ENCODE assay signal across 25 mouse cellular contexts in the genomic region with DNA sequence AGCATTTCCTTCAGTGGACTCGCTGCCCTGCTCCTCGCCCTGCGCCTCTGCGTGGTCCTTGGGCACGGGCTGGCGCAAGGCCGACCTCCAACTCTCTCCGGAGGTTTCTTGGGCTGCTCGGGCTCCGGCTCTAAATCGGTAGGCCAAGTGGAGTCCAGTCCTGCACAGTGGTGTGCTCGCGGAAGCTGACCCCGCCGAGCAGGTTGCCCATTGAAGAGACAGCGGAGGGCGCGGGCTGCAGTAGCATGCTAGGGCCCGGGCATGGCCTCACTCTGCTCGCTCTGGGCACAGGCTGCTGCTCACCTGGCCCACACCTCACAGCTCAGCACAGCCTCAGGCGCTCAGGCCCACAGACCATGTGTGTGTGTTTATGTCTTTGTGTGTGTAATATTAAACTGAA. TPM values are rescaled to one million over a fixed set of nuclear protein-coding genes. Genes with fewer than 3 reads are reported as not detected.
DNase-seq lines count a peak whose midpoint lies in the region; ATAC-seq lines count a peak whose summit lies in the region.
"Had no signal": no experiment of that assay in that cellular context is flagged by ENCODE, and none has a peak within 500 bp of the region (broad histone marks: within the 10 kb centered on the region; RNA-seq: fewer than 3 reads in every experiment).

No protein-coding gene starts in this region.

- H3K27me3 ChIP-seq in kidney, embryonic 15.5 days, result no peaks in the 10 kb centered on the region
- H3K27me3 ChIP-seq: CH12.LX; lung, embryonic 15.5 days; Patski had no signal

- no peak for ATAC-seq in cerebellum, adult (ENCODE audit: insufficient number of reproducible peaks, low FRiP score, low TSS enrichment)
- no peak for ATAC-seq in kidney, embryonic 15.5 days (replicated peaks; ENCODE audit: low FRiP score)
- ATAC-seq: intestine, postnatal 0 days; Patski had no signal

- no peak overlapping the region for H3K4me3 ChIP-seq in kidney, embryonic 15.5 days (replicated peaks)
- H3K4me3 ChIP-seq: heart, adult 2 months; layer of hippocampus, adult 2 months; left cerebral cortex, adult 2 months; lung, embryonic 15.5 days had no signal

- no peaks in the 10 kb centered on the region for H3K4me1 ChIP-seq in kidney, embryonic 15.5 days
- H3K4me1 ChIP-seq: lung, embryonic 15.5 days had no signal

- H3K9ac ChIP-seq in kidney, embryonic 15.5 days, result no peak overlapping the region
- H3K9ac ChIP-seq: hindbrain, embryonic 14.5 days; lung, embryonic 15.5 days had no signal

- 91% methylated on average over 21 of the region's 21 CpGs for WGBS in kidney, embryonic 15.5 days

- H3K27ac ChIP-seq in kidney, embryonic 15.5 days, result no peak overlapping the region
- H3K27ac ChIP-seq: heart, adult 2 months; hindbrain, embryonic 14.5 days; kidney, postnatal 0 days; layer of hippocampus, adult 2 months; left cerebral cortex, adult 2 months; lung, embryonic 15.5 days had no signal

- no peaks in the 10 kb centered on the region for H3K9me3 ChIP-seq in kidney, embryonic 15.5 days (replicated peaks)
- H3K9me3 ChIP-seq: lung, embryonic 15.5 days had no signal

- no peaks in the 10 kb centered on the region for H3K36me3 ChIP-seq in kidney, embryonic 15.5 days
- H3K36me3 ChIP-seq: lung, embryonic 15.5 days had no signal

- no peak overlapping the region for H3K4me2 ChIP-seq in kidney, embryonic 15.5 days
- H3K4me2 ChIP-seq: hindbrain, embryonic 14.5 days; lung, embryonic 15.5 days had no signal

- peak; percentile 1 to 3 for DNase-seq in cerebellum, postnatal 25 days
- peak; percentile 7 for DNase-seq in kidney, postnatal 10 days
- DNase-seq in thymus, postnatal 4 days, result peak; percentile 5
- no peak for DNase-seq in thymus, postnatal 25 days
- DNase-seq in layer of hippocampus, adult 9-11 months, result no peak
- DNase-seq in adrenal gland, postnatal 25 days, result no peak
- DNase-seq: heart, adult 2 months; right cerebral cortex, postnatal 25 days had no signal

RNA-seq across cellular contexts. Expression of a gene that starts 11.1 kb away (rescaled TPM):
- polyA plus RNA-seq in kidney, embryonic 15.5 days (2015; fragmentation: Nextera tagmentation; extraction: Ambion mirVana), result not detected in 2 replicates
- not detected in 2 replicates for total RNA-seq in adrenal gland, postnatal 25 days (2021)
- total RNA-seq: CH12.LX; gastrocnemius, adult 8-10 months; heart, adult 2 months; liver, adult 2 months; megakaryocyte progenitor cell, adult 5-6 weeks; monocyte, adult 5-6 weeks had no signal
- polyA plus RNA-seq: embryonic facial prominence, embryonic 11.5 days; heart, adult 2 months; heart, embryonic 16.5 days; intestine, postnatal 0 days; kidney, postnatal 0 days; liver, adult 2 months; lung, embryonic 15.5 days; Patski; stomach, embryonic 16.5 days had no signal

RNA-seq across cellular contexts. Expression of a gene that starts 15.3 kb away (rescaled TPM):
- polyA plus RNA-seq in kidney, embryonic 15.5 days (2015; fragmentation: Nextera tagmentation; extraction: Ambion mirVana), result not detected in 2 replicates
- total RNA-seq in adrenal gland, postnatal 25 days (2021), result not detected in 2 replicates
- total RNA-seq: CH12.LX; gastrocnemius, adult 8-10 months; heart, adult 2 months; liver, adult 2 months; megakaryocyte progenitor cell, adult 5-6 weeks; monocyte, adult 5-6 weeks had no signal
- polyA plus RNA-seq: embryonic facial prominence, embryonic 11.5 days; heart, adult 2 months; heart, embryonic 16.5 days; intestine, postnatal 0 days; kidney, postnatal 0 days; liver, adult 2 months; lung, embryonic 15.5 days; Patski; stomach, embryonic 16.5 days had no signal

RNA-seq across cellular contexts. Expression of a gene that starts 50.6 kb away (rescaled TPM):
- not detected in 2 replicates for polyA plus RNA-seq in kidney, embryonic 15.5 days (2015; fragmentation: Nextera tagmentation; extraction: Ambion mirVana)
- not detected in 2 replicates for total RNA-seq in adrenal gland, postnatal 25 days (2021)
- total RNA-seq: CH12.LX; gastrocnemius, adult 8-10 months; heart, adult 2 months; liver, adult 2 months; megakaryocyte progenitor cell, adult 5-6 weeks; monocyte, adult 5-6 weeks had no signal
- polyA plus RNA-seq: embryonic facial prominence, embryonic 11.5 days; heart, adult 2 months; intestine, postnatal 0 days; kidney, postnatal 0 days; liver, adult 2 months; lung, embryonic 15.5 days; Patski; stomach, embryonic 16.5 days had no signal

RNA-seq across cellular contexts. Expression of a gene that starts 52.4 kb away (rescaled TPM):
- not detected in 2 replicates for polyA plus RNA-seq in kidney, embryonic 15.5 days (2015; fragmentation: Nextera tagmentation; extraction: Ambion mirVana)
- total RNA-seq in adrenal gland, postnatal 25 days (2021), result not detected in 2 replicates
- total RNA-seq: CH12.LX; gastrocnemius, adult 8-10 months; heart, adult 2 months; liver, adult 2 months; megakaryocyte progenitor cell, adult 5-6 weeks; monocyte, adult 5-6 weeks had no signal
- polyA plus RNA-seq: embryonic facial prominence, embryonic 11.5 days; heart, adult 2 months; heart, embryonic 16.5 days; intestine, postnatal 0 days; kidney, postnatal 0 days; liver, adult 2 months; lung, embryonic 15.5 days; Patski; stomach, embryonic 16.5 days had no signal

Comparison
In these comparisons a context has a peak if more than half of its experiments do, and no peak if none do; other contexts are left out.
1. DNase-seq: peak in cerebellum, postnatal 25 days (2 of 2), kidney, postnatal 10 days (single experiment) and thymus, postnatal 4 days (single experiment); none in thymus, postnatal 25 days (single experiment), layer of hippocampus, adult 9-11 months (single experiment) and adrenal gland, postnatal 25 days (single experiment).